Mouse (Mus musculus) lung, adult 2 months (tissue): ENCODE measurements around the gene Fbxl19. TPM values are rescaled to one million over a fixed set of nuclear protein-coding genes. Genes with fewer than 3 reads are reported as not detected.
A peak's percentile ranks its signal among the peaks of the same experiment; 100 is the strongest.
"Not testable (repeated sequence)": the region's sequence is repeated elsewhere in the genome, so short reads cannot be mapped to it uniquely, and the experiment has no call there.

Source experiments
- DNase-seq: peaks from one replicate; pipeline ENCODE4 v3.0.0; 2022
- H3K4me1 ChIP-seq: fragments of 200-500 bp; 2 replicates; pipeline ENCODE4 v1.6.1; 2011; ENCODE audit warnings: low read length; ENCODE audit not compliant: control insufficient read depth, insufficient read depth
- H3K4me3 ChIP-seq: fragments of 200-500 bp; replicated peaks from 2 replicates; pipeline ENCODE3; 2011; ENCODE audit warnings: low read depth, mild to moderate bottlenecking, control low read depth, low read length; ENCODE audit errors: extremely low read depth
- CTCF ChIP-seq: fragments of 200-500 bp; IDR thresholded peaks from 2 replicates; pipeline ENCODE4 v1.5.1; 2011; ENCODE audit warnings: mild to moderate bottlenecking, low read length, control low read depth; ENCODE audit not compliant: insufficient read depth
- POLR2A ChIP-seq: fragments of 200-500 bp; IDR thresholded peaks from 2 replicates; pipeline ENCODE4 v1.6.1; 2011; ENCODE audit warnings: low read depth, mild to moderate bottlenecking, control low read depth, low read length, borderline replicate concordance; ENCODE audit errors: extremely low read depth
- WGBS: fragments of 180-500 bp; shearing (Covaris S2); methylation state at CpG from one replicate; pipeline ENCODE4 v1.1.7; 2018; 5-methylcytosine and 5-hydroxymethylcytosine counted together
- polyA plus RNA-seq: library from polyadenylated mRNA; depleted of rRNA; stranded (reverse); fragments of >200 nt; gene quantifications from 2 replicates; pipeline ENCODE4 v1.2.3, GENCODE M21; 2012

Fbxl19 gene
- polyA plus RNA-seq, 1 experiment = 25.9 TPM

GRCm38 (mm10) chr7:127725924-127726323 lies 18.4 kb upstream of the Fbxl19 start:
- WGBS = 60% methylated on average over 6 of the region's 6 CpGs
- no peak for TF ChIP-seq POLR2A
- no peak for TF ChIP-seq CTCF
- no peaks in the 10 kb centered on the region for H3K4me1 ChIP-seq
- no peak overlapping the region for H3K4me3 ChIP-seq
- DNase-seq = no peak

DNA sequence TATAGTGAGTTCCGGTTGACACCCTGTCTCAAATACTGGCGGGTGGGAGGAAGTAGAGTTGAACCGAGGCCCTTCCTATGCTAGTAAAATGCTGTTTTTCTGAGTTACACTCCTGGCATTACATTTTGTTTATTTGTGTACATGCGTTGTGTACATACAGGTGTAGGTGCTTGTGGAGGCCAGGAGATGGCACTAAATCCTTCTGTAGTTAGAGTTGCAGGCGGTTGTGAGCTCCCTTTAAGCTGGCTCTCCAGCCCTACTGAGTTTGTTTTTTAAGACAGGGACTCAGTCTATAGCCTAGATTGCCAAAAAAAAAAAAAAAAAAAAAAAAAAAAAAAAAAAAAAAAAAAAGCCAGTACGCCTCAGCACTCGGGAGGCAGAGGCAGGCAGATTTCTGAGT lies 16.4 kb upstream of the Fbxl19 start:
- 74% methylated on average over 7 of the region's 7 CpGs for WGBS
- Histone ChIP-seq H3K4me3 (no peak overlapping the region), H3K4me1 (no peaks in the 10 kb centered on the region)
- no peak for DNase-seq
- no peak for TF ChIP-seq POLR2A
- no peak for TF ChIP-seq CTCF

DNA sequence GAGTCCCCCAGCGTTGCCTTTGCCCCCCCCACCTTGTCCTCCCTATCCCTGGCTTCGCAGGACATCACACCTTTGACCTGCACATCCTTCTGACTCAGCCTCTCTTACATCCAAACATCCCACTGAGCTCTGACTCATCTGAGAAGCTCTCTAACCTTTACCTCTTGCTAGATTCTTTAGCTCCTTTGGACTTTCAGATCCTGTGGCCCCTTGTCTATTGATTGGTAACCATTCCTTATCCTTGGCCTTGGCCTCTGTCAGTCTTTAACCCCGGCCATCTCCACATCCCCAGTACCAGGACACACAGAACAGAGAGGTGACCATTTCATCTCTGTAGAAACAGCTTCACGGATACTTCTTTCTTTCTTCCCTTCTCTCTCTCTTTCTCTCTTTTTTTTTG lies 14.2 kb upstream of the Fbxl19 start:
- Histone ChIP-seq H3K4me3 (no peak overlapping the region), H3K4me1 (no peaks in the 10 kb centered on the region)
- no peak for DNase-seq
- TF ChIP-seq CTCF (no peak), POLR2A (no peak)
- 64% methylated on average over 4 of the region's 4 CpGs for WGBS

DNA sequence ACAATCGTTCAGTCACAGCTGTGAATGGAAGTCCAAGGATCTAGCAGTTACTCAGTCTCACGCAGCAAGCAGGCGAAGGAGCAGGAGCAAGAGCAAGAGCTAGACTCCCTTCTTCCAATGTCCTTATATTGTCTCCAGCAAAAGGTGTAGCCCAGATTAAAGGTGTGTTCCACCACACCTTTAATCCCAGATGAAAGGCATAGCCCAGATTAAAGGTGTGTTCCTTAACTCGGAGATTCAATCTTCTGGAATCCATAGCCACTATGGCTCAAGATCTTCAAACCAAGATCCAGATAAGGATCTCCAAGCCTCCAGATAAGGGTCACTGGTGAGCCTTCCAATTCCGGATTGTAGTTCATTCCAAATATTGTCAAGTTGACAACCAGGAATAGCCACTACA lies 12.3 kb upstream of the Fbxl19 start, which contains the start of gene Ctf2:
Ctf2 (minus strand) TSS at position 101 of the 400 bp plus-strand sequence.
- not testable (repeated sequence) for DNase-seq, H3K4me1 ChIP-seq, H3K4me3 ChIP-seq
- whole genome bisulfite sequencing = 63% methylated on average over 1 of the region's 5 CpGs

DNA sequence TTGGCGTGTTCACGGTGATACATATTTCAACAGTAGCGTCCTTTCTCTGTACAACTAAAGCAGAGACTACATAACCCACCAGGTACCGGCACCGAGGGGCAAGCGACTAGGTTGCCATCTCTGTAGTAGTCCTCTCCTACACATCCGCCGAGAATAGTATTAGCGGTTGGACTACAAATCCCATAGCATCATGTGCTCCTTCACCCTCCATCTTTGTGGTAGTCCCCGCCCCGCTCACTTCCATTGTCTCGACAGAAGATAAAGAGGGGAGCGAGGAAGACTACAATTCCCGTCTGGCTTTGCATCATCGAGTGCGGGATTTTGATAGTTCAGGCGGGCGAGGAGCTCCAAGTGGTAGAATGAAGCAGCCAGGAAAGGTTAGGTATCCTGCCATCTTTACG lies 908 bp downstream of the Fbxl19 start:
- TF ChIP-seq CTCF (no peak), POLR2A (peak; percentile 39; the same call in 1 of the 2 replicates)
- 0% methylated on average over 19 of the region's 19 CpGs for WGBS
- Histone ChIP-seq H3K4me3 (peak overlapping the region; percentile 68), H3K4me1 (peaks cover 10% of the 10 kb centered on the region; the same call in 1 of the 2 replicates)
- DNase-seq = peak; percentile 88

GRCm38 (mm10) chr7:127745652-127746493 lies 1.5 kb downstream of the Fbxl19 start:
- peak; percentile 92 for DNase-seq
- no peak for TF ChIP-seq CTCF
- peak; percentile 81; the same call in 1 of the 2 replicates for TF ChIP-seq POLR2A
- peak overlapping the region; percentile 68 for H3K4me3 ChIP-seq
- under 1% methylated on average over 39 of the region's 39 CpGs for WGBS
- peaks cover 10% of the 10 kb centered on the region; the same call in 1 of the 2 replicates for H3K4me1 ChIP-seq

GRCm38 (mm10) chr7:127746494-127747491 lies 2.5 kb downstream of the Fbxl19 start:
- 3% methylated on average over 38 of the region's 62 CpGs for WGBS
- H3K4me1 ChIP-seq = peaks cover 10% of the 10 kb centered on the region; the same call in 1 of the 2 replicates
- DNase-seq = no peak
- TF ChIP-seq CTCF (no peak), POLR2A (no peak)
- H3K4me3 ChIP-seq = peak overlapping the region; percentile 26

GRCm38 (mm10) chr7:127747559-127748234 lies 3.4 kb downstream of the Fbxl19 start:
- no peak for TF ChIP-seq POLR2A
- TF ChIP-seq CTCF = no peak
- no peak for DNase-seq
- Histone ChIP-seq H3K4me1 (peaks cover 10% of the 10 kb centered on the region; the same call in 1 of the 2 replicates), H3K4me3 (no peak overlapping the region)
- WGBS = 61% methylated on average over 6 of the region's 6 CpGs

- TF ChIP-seq CTCF = no peak
- TF ChIP-seq POLR2A = no peak
- WGBS = 94% methylated on average over 28 of the region's 28 CpGs
- no peak for DNase-seq
- H3K4me3 ChIP-seq = no peak overlapping the region
- peaks cover 10% of the 10 kb centered on the region; the same call in 1 of the 2 replicates for H3K4me1 ChIP-seq
Observed at GRCm38 (mm10) chr7:127748235-127748560, 3.9 kb downstream of the Fbxl19 start.
